Mouse (Mus musculus) megakaryocyte progenitor cell, adult 5-6 weeks (primary cell): Measurements from ENCODE around the gene Uncx. TPM values are rescaled to one million over a fixed set of nuclear protein-coding genes. Genes with fewer than 3 reads are reported as not detected.

ENCODE experiments used
- ATAC-seq: replicated peaks from 2 replicates; pipeline ENCODE4 v1.8.0; 2016; ENCODE audit warnings: mild to moderate bottlenecking, moderate TSS enrichment, inconsistent platforms; ENCODE audit not compliant: poor library complexity
- total RNA-seq, 2 experiments: library from RNA; stranded (forward) in 1 of 2; stranded (reverse) in 1 of 2; fragments of 157-497, 149-512 nt in 1 of 2; fragments of 200-1000 nt in 1 of 2; gene quantifications; 2 replicates each; pipeline versions ENCODE4 v1.2.3 to v1.2.4; 2015 to 2017

The Uncx gene
- total RNA-seq (2015) (not detected in 2 replicates), total RNA-seq (2017) (not detected in 2 replicates)

DNA sequence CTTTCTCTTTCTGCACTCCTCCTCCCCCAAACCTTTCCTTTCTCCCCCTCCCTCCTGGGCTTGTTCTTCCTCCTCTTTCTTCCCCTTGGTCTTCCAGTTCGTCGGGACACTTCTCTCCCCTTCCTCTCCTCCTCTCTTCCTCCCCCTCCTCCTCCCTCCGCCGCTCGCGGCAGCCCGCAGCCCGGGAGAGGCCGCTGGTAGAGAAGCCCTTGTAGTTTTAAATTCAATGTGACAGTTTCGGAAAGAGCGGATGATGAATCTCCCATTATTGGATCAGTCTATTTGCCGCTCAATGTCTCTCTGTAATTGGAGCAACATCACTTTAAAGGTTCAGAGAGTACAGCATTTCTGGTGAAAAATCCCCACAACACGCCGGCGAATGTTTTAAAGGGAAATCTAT is at the start of gene Uncx:
Uncx (plus strand) TSS at position 281 of the 400 bp plus-strand sequence.
- ATAC-seq: no peak

DNA sequence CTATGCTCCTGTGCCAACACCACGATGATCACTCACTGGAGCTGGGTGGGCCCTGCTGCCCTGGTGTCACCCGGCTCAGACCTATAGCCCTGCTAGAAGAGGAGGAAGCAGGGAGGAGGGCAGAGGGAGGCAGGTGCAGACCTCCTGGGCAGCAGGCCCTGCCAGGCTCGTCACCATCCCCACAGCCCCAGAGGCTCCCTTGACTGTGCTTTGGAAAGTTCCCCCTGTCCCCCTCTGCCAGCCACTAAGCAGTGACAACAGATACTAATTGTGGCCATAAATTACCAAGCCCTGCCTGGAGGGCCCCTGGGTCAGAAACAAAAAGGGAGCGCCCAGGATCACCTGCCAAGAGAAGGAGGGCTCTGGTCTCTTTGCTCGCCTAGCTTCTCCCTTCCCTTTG is 49.6 kb upstream of the Uncx start:
- ATAC-seq: no peak

DNA sequence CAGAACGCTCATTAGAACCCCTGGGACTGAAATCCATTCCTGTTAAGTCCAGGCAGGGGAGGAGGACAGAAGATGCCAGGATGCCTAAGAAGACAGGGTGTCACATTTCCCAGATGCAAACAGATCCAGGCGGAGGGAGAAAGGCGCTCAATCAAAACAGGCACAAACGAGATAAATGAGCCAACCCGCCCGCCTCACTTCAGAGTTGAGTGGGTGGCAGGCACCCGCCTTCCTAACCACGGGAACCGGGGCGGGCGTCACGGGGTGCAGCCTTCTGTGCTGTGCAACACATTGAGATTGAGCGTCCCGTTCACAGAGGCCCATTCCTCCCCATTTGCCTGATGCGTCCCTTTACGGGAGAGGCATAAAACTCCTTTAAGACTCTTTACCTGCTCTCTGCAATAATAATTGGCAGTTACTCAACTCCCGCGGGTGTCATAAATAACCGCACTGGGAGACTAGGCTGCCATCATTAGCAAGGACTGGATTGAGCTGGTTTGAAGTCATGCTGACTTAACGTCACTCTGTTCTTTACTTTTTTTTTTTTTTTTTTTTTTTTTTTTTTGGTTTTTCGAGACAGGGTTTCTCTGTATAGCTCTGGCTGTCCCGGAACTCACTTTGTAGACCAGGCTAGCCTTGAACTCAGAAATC is 48.1 kb upstream of the Uncx start:
- ATAC-seq: no peak

DNA sequence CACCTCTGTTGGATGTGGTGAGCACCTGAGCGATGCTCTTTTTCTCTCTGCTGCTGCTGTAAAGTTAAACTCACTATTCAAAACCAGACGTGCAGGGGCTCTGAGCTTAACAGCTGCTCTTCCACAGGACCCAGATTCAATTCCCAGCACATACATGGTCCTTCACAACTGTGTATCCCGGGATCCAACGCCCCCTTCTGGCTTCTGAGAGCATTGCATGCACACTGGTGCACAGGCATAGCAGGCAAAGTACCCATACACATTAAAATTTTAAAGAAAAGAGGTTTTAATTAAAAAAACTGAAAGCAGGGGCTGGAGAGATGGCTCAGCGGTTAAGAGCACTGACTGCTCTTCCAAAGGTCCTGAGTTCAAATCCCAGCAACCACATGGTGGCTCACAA is 46.4 kb upstream of the Uncx start:
- no peak for ATAC-seq

DNA sequence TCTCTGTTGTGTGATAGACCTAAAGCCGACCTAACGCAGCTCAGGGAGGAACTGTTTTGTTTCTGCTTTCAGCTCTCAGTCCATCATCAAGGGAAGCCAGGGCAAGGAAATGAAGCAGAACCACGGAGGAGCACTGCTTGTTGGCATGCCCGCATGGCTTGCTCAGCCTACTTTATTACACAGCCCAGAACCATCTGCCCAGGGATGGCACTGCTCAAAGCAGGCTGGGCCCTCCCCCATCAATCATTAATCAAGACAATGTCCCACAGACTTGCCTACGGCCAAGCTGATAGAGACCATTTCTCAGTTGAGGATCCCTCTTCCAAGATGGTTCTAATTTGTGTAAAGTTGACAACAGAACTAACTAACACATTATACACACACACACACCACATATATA is 44.5 kb upstream of the Uncx start:
- no peak for ATAC-seq

GRCm38 (mm10) chr5:139502281-139502680 is 41.0 kb upstream of the Uncx start:
- no peak for ATAC-seq

- peak; percentile 100 for ATAC-seq
These were observed 38.2 kb upstream of the Uncx start for GRCm38 (mm10) chr5:139505073-139505606.

GRCm38 (mm10) chr5:139506207-139506606 is 37.1 kb upstream of the Uncx start:
- no peak for ATAC-seq

GRCm38 (mm10) chr5:139510682-139511366 is 32.5 kb upstream of the Uncx start:
- peak; percentile 57 for ATAC-seq

- ATAC-seq: no peak
These were observed 31.1 kb upstream of the Uncx start for GRCm38 (mm10) chr5:139512201-139512600.

GRCm38 (mm10) chr5:139516281-139516680 is 27.0 kb upstream of the Uncx start:
- no peak for ATAC-seq

GRCm38 (mm10) chr5:139520069-139520834 is 23.0 kb upstream of the Uncx start:
- no peak for ATAC-seq

DNA sequence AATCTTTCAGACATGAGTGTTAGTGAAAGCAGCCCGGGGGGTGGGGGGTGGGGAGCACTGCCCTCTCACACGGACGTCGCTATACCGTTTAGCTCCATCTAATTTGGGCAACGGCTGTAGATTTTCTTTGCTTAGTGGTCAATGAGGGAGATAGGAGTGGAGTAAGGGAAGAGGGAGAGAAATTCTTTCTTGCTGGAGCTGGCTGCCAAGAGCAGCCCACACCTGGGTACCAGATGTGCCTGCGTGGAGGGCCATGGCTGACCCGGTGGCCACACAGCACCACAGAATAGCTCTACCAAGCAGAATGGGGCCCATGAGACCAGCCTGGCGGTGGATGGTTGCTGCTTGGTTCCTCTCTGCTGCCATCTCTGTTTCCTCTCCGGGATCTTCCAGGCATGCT is 21.3 kb upstream of the Uncx start:
- ATAC-seq: no peak

DNA sequence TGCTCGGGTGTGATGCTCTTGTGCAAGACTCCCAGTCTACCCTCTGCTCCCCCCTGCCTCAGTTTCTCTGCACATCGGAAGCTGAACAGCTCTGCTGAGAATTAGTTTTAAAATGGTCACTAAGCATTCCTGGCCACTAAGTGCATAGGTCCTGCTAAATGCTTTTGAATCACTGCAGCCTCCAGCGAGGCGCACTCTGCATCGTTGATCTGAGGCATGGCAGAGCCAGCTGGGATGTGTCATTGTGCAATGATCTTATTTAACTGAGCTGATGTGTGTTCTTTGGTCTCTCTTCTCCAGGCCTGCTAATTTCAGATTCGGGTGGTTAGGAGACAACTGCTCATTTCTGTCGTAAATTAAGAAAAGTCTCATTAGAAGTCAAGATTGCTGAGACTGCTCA is 14.4 kb upstream of the Uncx start:
- no peak for ATAC-seq

- peak; percentile 37; the same call in 1 of the 2 replicates for ATAC-seq
These were observed 7.8 kb upstream of the Uncx start for GRCm38 (mm10) chr5:139535386-139535919.

DNA sequence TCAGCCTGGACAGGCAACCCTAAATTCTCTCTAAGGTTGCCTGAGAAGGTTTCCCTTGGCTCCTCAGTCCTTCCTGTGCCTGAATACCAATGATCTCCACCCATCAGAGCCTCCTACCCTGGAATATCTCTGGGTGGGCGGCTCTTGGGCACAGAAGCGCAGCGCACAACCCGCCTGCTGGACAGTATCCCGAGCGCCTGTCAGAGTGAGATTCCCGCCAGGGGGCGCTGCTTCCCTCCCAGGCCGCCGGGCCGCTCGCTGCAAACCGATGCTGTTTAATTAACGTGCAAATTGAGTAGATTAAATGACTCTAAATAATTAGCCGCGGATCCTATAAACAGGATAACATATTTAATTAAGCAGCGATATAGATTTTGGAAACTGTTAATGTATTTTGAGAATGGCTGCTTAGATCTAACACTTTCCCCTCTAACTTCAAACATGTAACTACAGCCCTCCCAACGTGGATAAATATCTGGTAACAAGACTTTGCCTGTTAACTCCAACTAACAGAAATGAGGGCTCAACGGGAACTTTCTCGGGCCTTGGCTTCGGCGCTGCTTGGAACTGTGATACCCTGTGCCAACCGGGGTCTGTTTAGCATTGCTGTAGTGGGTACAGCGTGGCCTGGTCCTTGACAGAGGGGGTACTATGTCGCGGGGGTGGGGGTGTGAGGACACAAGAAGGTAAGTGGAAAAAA is 6.9 kb upstream of the Uncx start:
- ATAC-seq: peak; percentile 85

GRCm38 (mm10) chr5:139536911-139537738 is 6.2 kb upstream of the Uncx start:
- no peak for ATAC-seq

GRCm38 (mm10) chr5:139537739-139538135 is 5.6 kb upstream of the Uncx start:
- ATAC-seq: no peak

- ATAC-seq: no peak
These were observed 1.9 kb upstream of the Uncx start for GRCm38 (mm10) chr5:139541151-139542042.
